In the genomic region with DNA sequence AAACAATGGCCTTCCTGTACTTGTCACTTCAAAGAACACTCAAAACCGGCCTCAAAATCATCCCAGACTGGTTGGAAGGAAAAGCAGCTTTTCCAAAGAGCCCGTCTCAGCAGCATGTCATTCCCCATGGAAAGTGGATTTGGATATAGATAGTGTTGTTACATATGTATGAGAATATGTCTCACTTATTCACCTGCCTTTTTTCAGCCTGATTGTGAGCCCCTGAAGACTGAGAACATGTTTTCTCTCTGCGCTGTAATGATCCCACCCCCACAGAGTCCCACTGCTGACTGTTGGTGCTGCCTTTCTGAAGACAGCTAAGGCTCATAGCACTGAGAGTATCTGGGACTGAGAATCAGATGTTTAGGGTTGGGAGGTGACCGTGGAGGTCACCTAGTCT, we compare ENCODE assay signal across 13 mouse cellular contexts.
"Had no signal": no experiment of that assay in that cellular context is flagged by ENCODE, and none has a peak within 500 bp of the region (broad histone marks: within the 10 kb centered on the region; RNA-seq: fewer than 3 reads in every experiment).

No protein-coding gene starts in this region.

- H3K36me3 ChIP-seq: kidney, embryonic 15.5 days; limb, embryonic 15.5 days; liver, embryonic 12.5 days; midbrain, embryonic 15.5 days; neural tube, embryonic 12.5 days had no signal

- ATAC-seq: liver, embryonic 12.5 days; midbrain, embryonic 15.5 days had no signal

- H3K4me2 ChIP-seq: kidney, embryonic 15.5 days; limb, embryonic 15.5 days; liver, embryonic 12.5 days; lung, embryonic 14.5 days; midbrain, embryonic 11.5 days; midbrain, embryonic 15.5 days; neural tube, embryonic 12.5 days had no signal

- H3K4me1 ChIP-seq: kidney, embryonic 15.5 days; limb, embryonic 15.5 days; liver, embryonic 12.5 days; midbrain, embryonic 15.5 days; neural tube, embryonic 12.5 days had no signal

- DNase-seq: kidney, adult 2 months; kidney, postnatal 14 days; lung, embryonic 14.5 days; lung, postnatal 10 days; lung, postnatal 4 days; right cerebral cortex, postnatal 25 days had no signal

- H3K27me3 ChIP-seq: kidney, embryonic 15.5 days; limb, embryonic 15.5 days; liver, embryonic 12.5 days; midbrain, embryonic 15.5 days; neural tube, embryonic 12.5 days had no signal

- H3K9ac ChIP-seq: kidney, embryonic 15.5 days; limb, embryonic 15.5 days; liver, embryonic 12.5 days; lung, embryonic 14.5 days; midbrain, embryonic 15.5 days; neural tube, embryonic 12.5 days had no signal

- H3K4me3 ChIP-seq: kidney, embryonic 15.5 days; limb, embryonic 15.5 days; liver, embryonic 12.5 days; midbrain, embryonic 15.5 days; neural tube, embryonic 12.5 days had no signal

- H3K9me3 ChIP-seq: kidney, embryonic 15.5 days; limb, embryonic 15.5 days; liver, embryonic 12.5 days; midbrain, embryonic 15.5 days; neural tube, embryonic 12.5 days had no signal

- H3K27ac ChIP-seq: kidney, embryonic 15.5 days; limb, embryonic 15.5 days; liver, embryonic 12.5 days; midbrain, embryonic 15.5 days; neural tube, embryonic 12.5 days; stomach, postnatal 0 days had no signal
